Mouse (Mus musculus): Measurements from ENCODE around the gene Tcl1b3.

DNA sequence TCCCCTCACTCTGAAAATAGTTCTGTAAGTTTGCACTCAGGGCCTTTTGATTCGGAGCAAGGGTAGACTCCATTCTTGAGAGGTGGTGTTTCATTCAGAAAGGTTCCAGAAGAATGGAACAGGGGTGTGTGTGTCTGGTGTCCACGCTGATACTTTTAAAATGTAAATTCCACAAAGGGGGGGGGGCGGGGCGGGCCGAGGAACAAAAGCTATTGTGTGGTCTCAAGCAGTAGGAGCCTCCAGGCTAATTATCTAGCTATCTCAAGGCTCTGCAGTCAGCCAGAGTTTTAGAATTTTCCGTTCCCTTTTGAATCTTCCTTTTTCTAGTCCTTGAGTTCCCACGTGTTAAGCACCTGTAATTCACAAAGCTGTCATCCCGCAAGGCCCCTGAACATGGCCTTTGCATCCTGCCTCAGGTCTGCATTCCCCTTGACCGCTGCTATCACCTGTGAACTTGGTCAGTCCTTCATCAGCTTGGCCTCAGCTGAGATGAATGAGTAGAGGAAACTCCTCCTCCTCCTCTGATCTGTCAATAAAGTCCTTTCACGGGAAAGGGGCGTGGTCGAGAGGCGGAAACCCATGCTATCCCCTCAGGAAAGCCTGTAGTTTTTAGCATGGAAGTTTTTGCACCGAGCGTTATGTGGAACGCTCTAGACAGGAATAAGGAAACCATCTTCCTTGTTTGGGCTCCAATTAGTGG is 33.9 kb downstream of the Tcl1b3 start:
- TF ChIP-seq CTCF (IDR thresholded peaks at IDR 0.05; ENCODE audit: borderline replicate concordance, control insufficient read depth, extremely low read depth, insufficient read depth, low read length, poor library complexity): no peak
- no peak for TF ChIP-seq POLR2A (IDR thresholded peaks at IDR 0.05; ENCODE audit: control insufficient read depth, extremely low read depth, insufficient read depth, low read length, poor library complexity)
